Mouse (Mus musculus) liver (tissue): ENCODE measurements around the gene Hip1r.
A peak's percentile ranks its signal among the peaks of the same experiment; 100 is the strongest.

Experiments
- DNase-seq: peaks from one replicate; pipeline ENCODE4 v3.0.0-alpha.2; 2020; ENCODE audit warnings: mixed read lengths

The Hip1r gene

DNA sequence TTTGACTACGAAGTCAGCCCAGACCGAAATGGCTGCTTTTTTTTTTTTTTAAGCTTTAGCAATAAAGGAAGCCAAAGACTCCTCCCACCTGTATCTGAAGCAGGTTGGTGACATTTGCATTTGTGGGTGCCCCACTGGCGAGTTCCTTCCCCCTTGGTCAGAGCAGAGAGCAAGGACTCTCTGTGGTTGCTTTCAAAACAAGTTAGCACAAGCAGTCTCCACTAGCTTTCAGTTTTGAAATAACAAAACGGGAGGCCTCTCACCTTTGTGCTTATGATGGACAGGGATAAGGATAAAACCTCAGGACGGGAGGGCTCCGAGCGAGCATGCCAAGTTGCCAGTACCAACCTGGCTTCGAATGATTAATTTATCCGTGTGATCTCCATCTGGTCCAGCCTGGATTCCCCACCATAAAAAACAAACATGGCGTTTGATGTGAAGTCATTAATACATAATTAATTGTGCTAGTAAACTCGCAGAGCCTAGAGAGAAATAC lies 1.2 kb downstream of the Hip1r start:
- DNase-seq = no peak

DNA sequence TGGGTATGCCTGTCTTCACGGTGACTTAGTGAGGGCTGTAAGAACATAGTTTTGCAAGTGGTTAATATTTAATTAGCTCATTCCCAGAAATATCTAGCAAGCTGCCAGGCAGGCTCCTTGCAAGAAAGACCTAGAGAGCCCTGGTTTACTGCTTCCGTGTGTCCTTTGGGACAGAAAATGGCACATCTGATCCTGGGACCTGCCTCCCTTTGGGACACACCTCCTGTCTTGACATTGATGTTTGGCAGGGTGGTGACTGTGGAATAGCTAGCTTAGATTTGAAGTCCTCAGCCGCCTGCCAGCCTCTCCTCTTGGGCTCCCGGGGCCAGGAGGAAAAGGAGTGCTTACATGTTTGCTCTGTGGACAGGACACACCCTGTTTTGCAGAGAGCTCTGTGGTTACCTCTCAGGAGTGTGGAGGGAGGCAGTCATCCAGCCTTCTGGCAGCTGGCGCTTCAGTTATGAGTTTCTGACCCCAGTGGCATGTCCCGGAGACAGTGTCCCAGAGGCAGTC lies 2.3 kb downstream of the Hip1r start:
- DNase-seq = no peak

DNA sequence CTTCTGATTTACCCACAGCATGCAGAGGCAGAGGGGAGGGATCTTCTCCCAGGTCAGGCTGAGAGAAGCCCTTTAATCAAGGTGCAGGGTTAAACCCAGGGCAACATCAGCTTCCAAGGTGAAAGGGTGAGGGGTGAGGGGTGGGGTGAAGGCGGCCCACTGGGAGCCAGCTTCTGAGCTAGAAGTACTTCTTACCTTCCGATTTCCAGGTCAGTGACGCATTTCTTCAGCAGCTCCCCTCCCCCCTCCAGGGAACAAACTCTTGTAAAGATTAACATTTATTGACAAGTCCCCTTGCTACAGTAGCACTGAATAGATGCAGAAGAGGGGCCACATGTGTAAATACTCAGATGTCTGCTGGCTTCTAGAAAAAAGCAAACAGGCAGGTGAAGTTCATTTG lies 3.8 kb downstream of the Hip1r start:
- no peak for DNase-seq

DNA sequence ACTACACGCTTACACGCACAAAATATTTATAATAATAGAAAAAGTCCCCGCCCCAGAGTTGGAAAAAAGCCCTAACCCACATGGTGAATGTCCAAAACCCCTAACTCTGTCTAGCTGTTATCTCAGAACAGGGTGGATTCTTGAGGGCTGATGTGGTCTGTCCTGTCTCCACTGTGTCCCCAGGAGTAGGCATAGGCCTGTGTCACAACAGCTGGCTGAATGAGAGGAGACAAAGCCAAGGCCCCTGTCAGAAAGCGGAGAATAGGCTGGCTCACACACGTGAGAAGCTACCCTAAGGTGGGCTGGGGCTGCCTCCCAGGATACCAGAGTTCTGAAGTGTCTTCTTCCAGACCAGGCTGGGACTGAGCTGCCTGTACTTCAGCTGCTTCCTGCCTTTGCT lies 4.7 kb downstream of the Hip1r start:
- DNase-seq = no peak

DNA sequence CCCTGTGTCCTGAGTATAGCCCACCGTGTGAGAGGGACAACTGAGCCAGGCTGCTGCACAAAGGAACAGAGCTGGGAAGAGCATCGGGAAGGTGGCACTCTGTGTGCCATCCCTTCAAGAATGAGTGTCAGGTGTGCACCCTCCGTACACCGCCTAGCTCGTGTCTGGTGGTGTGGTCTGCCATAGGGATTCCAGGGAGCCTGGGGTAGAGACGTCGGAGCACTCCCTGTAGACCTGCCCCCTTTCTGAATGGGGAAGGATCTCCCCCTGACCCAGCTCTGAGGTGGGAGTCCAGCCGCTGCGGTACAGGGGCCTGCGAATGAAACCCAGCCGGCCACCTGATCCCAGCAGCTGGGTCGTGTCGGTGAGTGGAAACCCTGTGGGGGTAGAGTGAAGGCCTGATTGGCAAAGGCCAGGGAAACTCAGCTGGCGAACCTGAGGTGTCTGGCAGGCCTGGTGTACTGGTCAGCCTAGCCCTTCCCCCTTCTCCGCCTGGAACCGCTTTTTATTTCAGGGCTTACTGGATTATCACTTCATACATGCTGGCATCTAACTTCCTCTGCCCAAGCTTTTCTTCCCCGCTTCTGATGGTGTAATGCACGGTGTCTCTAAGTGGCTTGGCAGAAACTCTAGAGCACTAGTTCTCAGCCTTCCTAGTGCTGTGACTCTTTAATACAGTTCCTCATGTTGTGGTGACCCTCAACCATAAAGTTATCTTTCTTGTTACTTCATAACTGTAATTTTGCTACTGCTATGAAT lies 6.0 kb downstream of the Hip1r start:
- DNase-seq = no peak

DNA sequence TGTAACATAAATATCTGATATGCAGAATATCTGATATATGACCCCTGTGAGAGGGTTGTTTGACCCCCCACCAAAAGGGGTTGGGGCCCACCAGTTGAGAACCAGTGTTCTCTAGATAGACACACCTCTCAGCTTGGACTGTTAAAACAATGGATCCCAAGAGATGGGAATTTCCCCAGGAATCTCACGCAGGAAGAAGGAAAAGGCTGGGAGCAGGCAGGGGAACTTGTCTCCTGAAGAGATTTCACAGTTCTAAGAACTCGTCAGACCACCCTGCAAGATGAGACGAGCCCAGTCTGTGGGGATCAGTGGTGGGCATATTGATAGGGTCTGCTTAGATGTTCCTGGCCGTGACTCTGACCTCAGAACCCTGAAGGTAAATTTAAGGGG lies 6.5 kb downstream of the Hip1r start:
- DNase-seq = no peak

DNA sequence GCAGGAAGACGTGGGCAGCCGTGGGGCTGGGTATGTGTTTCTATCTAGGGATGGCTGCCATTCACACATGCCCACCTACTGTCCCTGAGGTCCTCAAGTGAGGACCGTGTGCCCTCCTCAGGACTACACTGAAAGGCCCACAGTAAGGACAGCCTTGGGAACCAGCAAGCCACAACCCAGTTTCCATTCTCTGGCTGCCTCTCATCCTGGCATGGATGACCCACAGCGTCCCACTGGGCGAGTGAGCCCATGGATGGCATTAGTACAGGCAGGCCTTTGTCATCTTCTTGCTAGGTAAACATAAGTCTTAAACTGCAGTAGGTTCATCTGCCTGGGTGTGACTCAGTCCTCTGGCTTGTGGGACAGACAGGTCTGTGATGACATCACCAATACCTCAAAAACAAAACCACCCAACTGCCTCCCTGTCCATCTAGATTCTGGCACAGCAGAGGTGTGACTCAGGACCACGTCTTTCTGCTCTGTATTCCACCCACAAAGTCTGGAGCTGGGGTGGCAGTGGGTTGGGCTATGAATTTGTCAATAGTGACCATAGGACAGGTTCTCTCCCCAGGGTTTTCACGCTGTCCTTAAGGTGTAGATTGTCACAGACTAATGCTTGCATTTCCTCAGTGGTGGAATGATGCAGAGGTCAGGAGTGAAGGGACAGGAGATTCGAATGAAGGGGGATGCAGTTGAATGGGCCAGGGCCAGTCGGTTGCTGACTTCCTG lies 7.3 kb downstream of the Hip1r start:
- DNase-seq = no peak

DNA sequence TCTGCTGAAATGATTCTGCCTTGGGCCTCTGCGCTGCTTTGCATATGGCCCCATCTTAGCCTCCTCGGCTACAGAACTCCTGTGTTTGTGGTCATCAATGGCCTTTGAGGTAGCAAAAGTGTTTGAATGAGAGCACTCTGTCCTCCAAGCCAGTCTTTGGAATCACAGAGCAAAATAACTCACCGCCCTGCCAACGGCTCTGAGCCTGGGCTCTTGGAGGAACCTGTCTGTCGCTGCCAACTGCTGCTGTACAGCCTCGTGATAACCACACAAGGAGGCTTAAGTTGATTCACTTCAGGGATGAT lies 7.8 kb downstream of the Hip1r start:
- no peak for DNase-seq

DNA sequence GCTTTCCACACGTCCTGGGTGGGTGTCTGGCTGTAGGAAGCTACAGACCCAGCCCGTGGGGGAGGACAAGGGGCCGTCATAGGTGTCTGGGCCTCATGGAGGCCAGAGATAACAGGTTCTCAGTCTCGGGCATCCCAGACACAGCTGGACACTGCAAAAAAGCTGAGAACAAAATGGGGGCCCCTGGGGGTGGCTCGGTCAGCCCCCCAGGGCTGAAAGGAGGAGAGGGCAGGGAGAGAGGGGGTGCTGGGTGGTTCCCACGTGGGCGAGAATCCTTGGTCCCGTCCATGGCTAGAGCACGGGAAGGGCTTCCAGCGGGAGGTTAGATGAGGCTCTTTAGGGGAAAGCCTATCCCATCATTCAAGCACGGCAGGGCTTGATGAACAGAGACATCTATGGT lies 9.4 kb downstream of the Hip1r start:
- DNase-seq = no peak

DNA sequence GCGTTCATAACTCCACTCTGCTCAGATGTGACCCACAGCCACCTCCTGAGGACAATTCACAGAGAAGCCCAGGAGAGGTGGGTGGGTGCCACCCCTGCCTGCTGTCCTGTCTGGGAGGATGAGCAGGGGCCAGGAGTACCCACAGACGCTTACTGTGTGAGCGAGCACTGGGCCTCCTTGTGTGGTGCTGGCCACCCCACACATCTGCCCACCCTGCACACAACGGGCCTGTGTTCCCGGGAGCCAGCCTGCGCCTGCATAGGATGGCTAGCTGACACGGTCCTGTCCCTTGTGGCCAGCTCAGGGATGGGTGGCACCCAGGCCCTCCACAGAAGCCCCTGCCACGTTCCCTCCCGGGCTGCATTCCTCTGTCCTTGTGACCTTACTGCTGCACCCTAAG lies 12.0 kb downstream of the Hip1r start:
- no peak for DNase-seq

DNA sequence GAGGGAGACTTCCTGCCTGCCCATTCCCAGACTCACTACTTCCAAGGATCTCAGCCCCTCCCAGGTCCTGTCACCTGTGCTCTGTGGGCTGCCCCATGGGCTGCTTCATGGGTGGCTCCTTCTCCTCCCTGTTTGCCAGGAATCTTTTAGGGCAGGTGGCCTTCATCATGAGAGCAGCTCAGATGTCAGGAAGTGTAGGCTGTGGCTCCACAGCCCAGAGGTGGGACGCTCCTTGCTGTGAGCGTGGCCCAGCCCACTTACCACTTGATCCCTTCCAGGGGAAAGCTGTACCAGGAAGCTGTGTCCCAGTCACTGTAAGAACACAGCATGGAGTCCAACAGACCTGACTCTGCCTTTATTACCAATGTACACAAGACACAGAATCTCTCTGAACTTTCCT lies 13.5 kb downstream of the Hip1r start:
- DNase-seq = no peak

DNA sequence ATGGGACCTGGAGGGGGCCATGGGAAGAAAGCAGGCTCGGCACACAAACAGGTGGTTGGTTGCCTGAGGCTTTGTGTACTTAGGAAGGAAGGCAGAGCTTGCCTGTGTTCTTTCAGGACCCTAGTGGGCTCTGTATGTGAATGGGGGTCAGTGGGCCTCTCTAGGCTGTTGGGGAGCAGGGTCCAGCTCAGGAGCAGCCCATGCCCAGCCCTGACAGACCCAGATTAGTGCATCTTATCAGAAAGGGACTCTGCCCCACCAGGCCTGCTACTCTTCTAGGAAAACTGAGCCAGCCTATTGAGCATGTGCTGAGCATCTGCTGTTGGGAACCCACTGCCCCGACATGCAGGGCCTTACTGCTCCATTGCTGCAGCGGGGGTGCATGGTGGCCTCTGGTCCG lies 14.1 kb downstream of the Hip1r start:
- no peak for DNase-seq

DNA sequence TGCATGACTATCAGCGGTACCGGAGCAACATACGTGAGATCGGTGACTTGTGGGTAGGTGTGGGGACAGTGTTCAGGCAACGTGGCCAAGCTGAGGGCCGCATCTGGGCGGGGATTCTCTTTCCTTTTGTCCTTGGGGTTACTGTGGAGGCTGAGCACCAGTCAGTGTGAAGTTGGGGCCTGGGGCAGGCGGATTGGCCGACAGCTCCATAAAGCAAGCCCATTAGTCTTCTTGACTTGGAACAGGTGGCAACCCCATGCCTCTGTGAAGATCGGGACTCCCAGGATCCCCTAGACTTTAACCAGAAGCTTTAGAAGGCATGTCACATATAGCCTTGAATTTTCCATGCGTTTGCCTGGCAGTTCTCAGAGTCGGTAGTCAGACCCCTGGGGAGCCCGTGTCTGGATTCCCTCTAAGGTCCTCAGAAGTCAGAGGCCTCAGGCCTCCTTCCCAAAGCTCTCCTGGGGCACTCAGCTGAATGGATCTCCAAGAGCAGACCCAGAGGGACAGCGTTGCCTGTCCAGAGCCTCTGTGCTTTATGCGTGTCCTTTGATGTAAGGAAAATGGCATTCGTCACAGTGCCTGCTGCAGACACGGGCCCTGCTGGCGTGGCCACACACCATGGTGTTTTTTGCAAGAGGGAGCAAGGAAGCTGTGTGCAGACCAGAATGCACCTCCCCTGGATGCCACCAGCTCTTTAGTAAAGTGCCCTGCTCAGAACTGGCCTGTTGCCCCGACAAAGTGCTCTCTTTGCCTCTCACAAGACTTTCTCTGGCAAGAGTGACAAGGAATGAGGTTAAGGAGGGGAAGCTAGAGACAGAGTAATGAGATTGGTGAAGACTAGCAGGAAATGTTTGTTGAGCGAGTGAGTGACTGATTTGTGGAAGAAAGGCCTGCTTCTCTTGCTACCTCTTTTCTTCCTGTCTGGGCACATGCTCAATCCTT lies 16.8 kb downstream of the Hip1r start:
- no peak for DNase-seq

DNA sequence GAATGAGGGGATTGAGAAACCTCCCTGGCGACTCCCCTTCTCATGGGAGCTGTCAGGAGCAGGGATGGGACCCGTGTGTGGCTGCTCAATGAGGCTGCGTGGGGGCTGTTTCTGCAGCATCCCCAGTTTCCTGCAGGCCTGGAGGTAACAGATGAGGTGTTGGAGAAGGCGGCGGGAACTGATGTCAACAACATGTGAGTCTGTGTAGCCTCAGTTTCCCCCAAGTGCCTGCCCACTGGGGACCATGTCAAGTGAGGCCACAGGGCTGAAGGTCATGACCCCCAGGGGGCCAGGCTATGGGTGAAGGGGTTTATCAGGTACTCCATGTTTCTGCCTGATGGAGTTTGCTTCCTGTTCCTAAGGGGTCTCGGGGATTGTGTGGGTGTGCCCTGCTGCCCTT lies 17.9 kb downstream of the Hip1r start:
- no peak for DNase-seq

DNA sequence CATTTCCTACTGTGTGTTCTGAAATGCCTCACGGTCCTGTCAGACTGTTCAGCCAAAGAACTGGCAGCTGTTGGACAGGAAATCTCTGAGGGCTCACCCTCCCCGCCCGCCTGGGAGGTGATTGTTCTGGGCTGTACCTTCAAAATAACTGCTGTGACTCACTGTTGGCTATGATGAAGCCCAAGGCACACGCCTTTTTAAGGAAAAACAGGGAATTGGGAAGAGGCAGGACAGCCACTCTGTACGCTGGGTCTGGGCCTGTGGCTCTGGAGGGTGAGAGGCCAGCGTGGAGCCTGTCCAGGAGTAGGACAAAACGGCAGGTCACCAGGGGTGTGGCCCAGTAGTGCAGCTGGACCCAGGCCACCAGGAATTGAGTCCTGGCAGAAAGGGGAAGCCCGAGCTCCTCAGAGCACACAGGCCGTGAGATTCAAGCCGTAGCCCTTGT lies 18.8 kb downstream of the Hip1r start:
- DNase-seq = no peak

DNA sequence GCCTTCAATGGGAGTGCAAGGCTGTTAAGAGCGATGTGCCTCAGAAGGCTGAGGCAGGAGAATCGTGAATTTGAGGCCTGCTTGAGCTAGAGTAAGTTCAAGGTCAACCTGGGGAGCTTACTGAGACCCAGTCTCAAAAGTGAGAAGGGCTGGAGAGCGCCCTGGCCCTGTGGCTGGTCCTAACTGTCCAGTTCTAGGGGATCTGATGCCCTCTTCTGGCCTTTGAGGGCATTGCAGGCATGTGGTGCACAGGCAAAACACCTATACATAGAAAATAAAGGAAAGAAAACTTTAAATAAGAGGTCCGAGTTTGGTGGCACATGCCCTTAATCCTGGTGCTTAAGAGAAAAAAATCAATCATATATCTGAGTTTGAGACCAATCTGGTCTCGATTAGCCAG lies 19.4 kb downstream of the Hip1r start:
- DNase-seq = peak; percentile 84

DNA sequence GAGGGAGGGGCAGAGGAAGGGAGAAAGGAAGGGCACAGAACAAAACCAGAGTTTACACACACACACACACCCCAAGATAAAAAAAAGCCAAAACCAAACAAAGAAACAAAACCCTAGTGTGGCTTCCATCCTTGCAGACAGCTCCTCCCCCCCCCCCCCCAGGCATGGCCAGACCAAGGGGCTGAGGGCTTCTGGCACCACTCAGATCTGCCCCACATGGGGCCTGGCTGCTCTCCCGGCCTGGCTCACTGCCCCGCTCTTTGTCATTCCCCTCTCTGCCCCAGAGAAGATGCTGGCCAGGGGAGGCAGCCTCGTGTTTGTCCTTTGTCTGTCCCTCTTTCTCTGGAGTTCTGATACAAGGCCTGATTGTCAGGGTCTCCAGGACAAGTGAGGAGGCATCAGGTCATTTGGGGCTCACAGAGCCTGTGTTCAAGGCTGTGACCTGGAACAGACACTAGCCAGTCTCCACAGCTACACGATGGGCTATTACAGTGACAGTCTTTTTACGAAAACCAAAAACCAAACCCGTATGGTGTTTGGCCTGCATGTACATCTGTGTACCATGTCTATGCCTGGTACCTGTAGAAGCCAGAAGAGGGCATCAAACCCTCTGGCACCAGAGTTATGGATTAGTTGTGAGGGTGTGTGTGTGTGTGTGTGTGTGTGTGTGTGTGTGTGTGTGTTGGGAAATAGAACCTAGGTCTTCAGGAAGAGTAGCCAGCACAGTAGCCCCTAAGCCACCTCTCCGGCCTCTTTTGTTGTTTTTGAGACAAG lies 20.0 kb downstream of the Hip1r start:
- no peak for DNase-seq

DNA sequence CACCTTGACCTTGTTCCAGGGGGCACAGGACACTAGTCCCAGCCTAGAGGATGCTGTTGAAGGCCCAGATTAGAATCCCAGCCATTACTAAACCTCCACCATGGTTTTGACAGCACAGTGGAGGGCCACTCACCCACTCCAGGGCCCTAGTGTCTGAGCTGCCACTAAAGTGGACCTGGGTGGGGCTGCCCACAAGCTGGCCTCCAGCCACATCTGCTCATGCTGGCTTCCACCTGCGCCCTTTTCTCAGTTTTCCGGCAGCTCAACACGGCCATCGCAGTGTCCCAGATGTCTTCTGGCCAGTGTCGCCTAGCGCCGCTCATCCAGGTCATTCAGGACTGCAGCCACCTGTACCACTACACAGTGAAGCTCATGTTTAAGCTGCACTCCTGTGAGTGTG lies 21.0 kb downstream of the Hip1r start:
- no peak for DNase-seq

DNA sequence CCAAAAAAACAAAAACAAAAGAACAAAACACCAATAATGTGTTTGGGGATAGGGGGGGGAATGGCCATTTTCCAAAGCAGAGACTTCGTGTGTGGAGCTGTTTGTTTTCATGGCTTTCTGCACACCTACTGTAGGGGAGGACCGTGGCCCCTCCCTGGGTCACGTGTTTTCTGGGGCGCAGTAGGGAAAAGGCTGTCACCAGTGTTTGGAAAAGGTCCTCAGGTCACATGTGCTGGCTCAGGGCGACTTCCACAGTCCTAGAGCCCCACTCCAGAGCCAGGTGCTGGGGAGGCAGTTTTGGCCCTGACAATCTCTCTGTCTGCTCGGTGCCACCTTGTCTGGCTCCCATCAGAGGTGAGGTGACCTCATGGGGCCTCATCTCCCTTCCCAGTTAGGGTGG lies 22.0 kb downstream of the Hip1r start:
- DNase-seq = no peak

DNA sequence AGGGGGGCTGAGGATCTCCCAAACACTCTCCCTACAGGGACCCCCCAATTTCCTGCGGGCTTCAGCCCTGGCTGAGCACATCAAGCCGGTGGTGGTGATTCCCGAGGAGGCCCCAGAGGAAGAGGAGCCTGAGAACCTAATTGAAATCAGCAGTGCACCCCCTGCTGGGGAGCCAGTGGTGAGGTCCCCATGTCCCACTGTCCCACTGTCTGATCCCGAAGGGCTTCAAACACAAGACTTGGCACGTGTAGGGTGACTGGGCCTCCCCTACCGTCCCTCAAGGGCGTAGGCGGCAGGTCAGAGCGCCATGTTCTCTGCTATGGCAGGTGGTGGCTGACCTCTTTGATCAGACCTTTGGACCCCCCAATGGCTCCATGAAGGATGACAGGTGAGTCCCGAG lies 22.8 kb downstream of the Hip1r start:
- DNase-seq = no peak

DNA sequence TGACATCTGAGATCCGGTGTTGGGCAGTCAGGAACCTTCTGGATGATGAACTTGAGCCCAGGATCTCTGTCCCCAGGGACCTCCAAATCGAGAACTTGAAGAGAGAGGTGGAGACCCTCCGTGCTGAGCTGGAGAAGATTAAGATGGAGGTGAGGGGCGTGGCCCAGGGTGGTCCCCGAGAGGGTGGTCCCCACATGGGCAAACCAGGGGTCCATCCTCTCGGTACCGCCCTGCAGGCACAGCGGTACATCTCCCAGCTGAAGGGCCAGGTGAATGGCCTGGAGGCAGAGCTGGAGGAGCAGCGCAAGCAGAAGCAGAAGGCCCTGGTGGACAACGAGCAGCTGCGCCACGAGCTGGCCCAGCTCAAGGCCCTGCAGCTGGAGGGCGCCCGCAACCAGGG lies 23.3 kb downstream of the Hip1r start:
- DNase-seq = no peak

DNA sequence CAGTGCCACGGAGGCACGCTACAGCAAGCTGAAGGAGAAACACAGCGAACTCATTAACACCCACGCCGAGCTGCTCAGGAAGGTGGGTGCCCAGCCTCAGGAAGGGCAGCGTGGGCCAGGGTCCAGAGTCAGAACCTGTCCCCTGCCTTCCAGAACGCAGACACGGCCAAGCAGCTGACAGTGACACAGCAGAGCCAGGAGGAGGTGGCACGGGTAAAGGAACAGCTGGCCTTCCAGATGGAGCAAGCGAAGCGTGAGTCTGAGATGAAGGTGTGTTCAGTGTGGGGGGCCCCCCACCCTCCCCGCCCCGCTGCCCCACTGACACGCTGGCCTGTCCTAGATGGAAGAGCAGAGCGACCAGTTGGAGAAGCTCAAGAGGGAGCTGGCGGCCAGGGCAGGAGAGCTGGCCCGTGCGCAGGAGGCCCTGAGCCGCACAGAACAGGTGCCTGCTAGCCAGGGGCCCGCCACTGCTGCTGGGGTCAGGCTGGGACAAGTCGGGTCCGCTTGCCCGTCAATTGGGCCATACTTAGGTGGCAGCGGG lies 23.9 kb downstream of the Hip1r start:
- DNase-seq = no peak
